8 mouse cellular contexts compared by ENCODE assay signal in the genomic region with DNA sequence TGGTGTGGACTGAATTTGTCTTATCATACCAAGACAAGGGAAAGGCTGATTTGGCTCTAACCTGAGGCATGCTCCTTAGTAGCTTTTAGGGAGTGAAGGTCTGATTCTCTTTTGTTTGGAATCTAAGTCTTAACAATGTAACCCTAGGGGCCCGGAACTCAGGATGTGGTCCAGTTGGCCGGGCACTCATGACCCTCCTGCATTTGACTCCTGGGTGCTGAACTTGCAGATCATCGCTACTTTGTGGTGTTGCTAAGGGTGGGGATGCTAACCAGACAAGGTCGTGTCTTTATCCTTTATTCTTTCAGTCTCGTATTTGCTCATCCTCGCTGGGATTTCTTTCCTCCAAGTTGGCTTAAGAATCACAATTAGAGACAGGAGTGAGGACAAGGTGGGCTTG. TPM values are rescaled to one million over a fixed set of nuclear protein-coding genes. Genes with fewer than 3 reads are reported as not detected.
DNase-seq lines count a peak whose midpoint lies in the region; ATAC-seq lines count a peak whose summit lies in the region.

No protein-coding gene starts in this region.

- no peaks in the 10 kb centered on the region for H3K9me3 ChIP-seq in kidney, embryonic 16.5 days (ENCODE audit: low read length)
- H3K9me3 ChIP-seq in hindbrain, embryonic 14.5 days (ENCODE audit: control insufficient read depth, low read length): no peaks in the 10 kb centered on the region
- H3K9me3 ChIP-seq in midbrain, embryonic 15.5 days: no peaks in the 10 kb centered on the region

- peak overlapping the region; percentile 56 for H3K4me2 ChIP-seq in kidney, embryonic 16.5 days (replicated peaks; ENCODE audit: low read depth, low read length)
- H3K4me2 ChIP-seq in hindbrain, embryonic 14.5 days (replicated peaks): peak overlapping the region; percentile 50
- H3K4me2 ChIP-seq in midbrain, embryonic 15.5 days: peak overlapping the region; percentile 50

- no peaks in the 10 kb centered on the region for H3K27me3 ChIP-seq in kidney, embryonic 16.5 days (ENCODE audit: insufficient read depth, low read length)
- H3K27me3 ChIP-seq in hindbrain, embryonic 14.5 days (ENCODE audit: control insufficient read depth, insufficient read depth, low read length): 0 out of 2 replicates have a peak, but pooled peaks cover 10% of the 10 kb centered on the region
- 0 out of 2 replicates have a peak, but pooled peaks cover 6% of the 10 kb centered on the region for H3K27me3 ChIP-seq in midbrain, embryonic 15.5 days (replicated peaks)

- H3K9ac ChIP-seq in kidney, embryonic 16.5 days (replicated peaks; ENCODE audit: low read length): peak overlapping the region; percentile 53
- peak overlapping the region; percentile 47; the same call in 1 of the 2 replicates for H3K9ac ChIP-seq in hindbrain, embryonic 14.5 days
- H3K9ac ChIP-seq in midbrain, embryonic 15.5 days: 0 out of 2 replicates have a peak overlapping the region, but pooled peaks have one; percentile 27

- H3K4me1 ChIP-seq in kidney, embryonic 16.5 days (ENCODE audit: insufficient read depth, low read length): peaks cover 24% of the 10 kb centered on the region
- peaks cover 5% of the 10 kb centered on the region; the same call in 1 of the 2 replicates for H3K4me1 ChIP-seq in hindbrain, embryonic 14.5 days (replicated peaks; ENCODE audit: control insufficient read depth, insufficient read depth, low read length)
- H3K4me1 ChIP-seq in midbrain, embryonic 15.5 days: peaks cover 9% of the 10 kb centered on the region; the same call in 1 of the 2 replicates

- WGBS in kidney, embryonic 16.5 days: 28% methylated on average over 6 of the region's 6 CpGs
- WGBS in hindbrain, embryonic 14.5 days: 21% methylated on average over 6 of the region's 6 CpGs
- WGBS in midbrain, embryonic 15.5 days: 17% methylated on average over 6 of the region's 6 CpGs

- H3K4me3 ChIP-seq in kidney, embryonic 16.5 days (ENCODE audit: low read length): peak overlapping the region; percentile 33
- peak overlapping the region; percentile 22 for H3K4me3 ChIP-seq in hindbrain, embryonic 14.5 days (replicated peaks; ENCODE audit: low read length)
- H3K4me3 ChIP-seq in midbrain, embryonic 15.5 days: peak overlapping the region; percentile 26

- no peak for ATAC-seq in kidney, embryonic 16.5 days (ENCODE audit: low FRiP score, low TSS enrichment)
- 0 out of 2 replicates have a peak, but pooled peaks have one; percentile 3 for ATAC-seq in common myeloid progenitor, adult 5-6 weeks (replicated peaks; ENCODE audit: low read depth, poor library complexity, severe bottlenecking)
- ATAC-seq in hindbrain, embryonic 14.5 days (ENCODE audit: low FRiP score): no peak
- no peak for ATAC-seq in midbrain, embryonic 15.5 days (replicated peaks)

- H3K27ac ChIP-seq in kidney, embryonic 16.5 days (ENCODE audit: low read length): peak overlapping the region; percentile 49
- H3K27ac ChIP-seq in hindbrain, embryonic 14.5 days: no peak overlapping the region
- no peak overlapping the region for H3K27ac ChIP-seq in midbrain, embryonic 15.5 days

- no peak for DNase-seq in kidney, adult 18-20 months
- no peak for DNase-seq in hindbrain, embryonic 14.5 days (ENCODE audit: low spot score)
- no peak for DNase-seq in urinary bladder, adult 18-20 months (ENCODE audit: low spot score in 2 of 2)
- no peak for DNase-seq in cerebellum, adult 18-20 months
- DNase-seq in ovary, postnatal 14 days (ENCODE audit: low spot score): no peak

- H3K36me3 ChIP-seq in kidney, embryonic 16.5 days (ENCODE audit: insufficient read depth, low read length): no peaks in the 10 kb centered on the region
- H3K36me3 ChIP-seq in hindbrain, embryonic 14.5 days (replicated peaks; ENCODE audit: control insufficient read depth, insufficient read depth): no peaks in the 10 kb centered on the region
- no peaks in the 10 kb centered on the region for H3K36me3 ChIP-seq in midbrain, embryonic 15.5 days (replicated peaks)

RNA-seq across cellular contexts. Expression of gene Gm5148, which starts 37.5 kb away (rescaled TPM):
- polyA plus RNA-seq in kidney, embryonic 16.5 days (2015; fragmentation: Nextera tagmentation; extraction: Ambion mirVana): 7.5 and 9.6 TPM in 2 replicates
- 47.1 and 54.4 TPM in 2 replicates for total RNA-seq in common myeloid progenitor, adult 5-6 weeks (2017)
- polyA plus RNA-seq in hindbrain, embryonic 14.5 days (2014; fragmentation: Nextera tagmentation; extraction: Ambion mirVana): 13.3 and 17.0 TPM in 2 replicates
- 12.4 and 15.4 TPM in 2 replicates for polyA plus RNA-seq in midbrain, embryonic 15.5 days (2015; fragmentation: Nextera tagmentation; extraction: Ambion mirVana)

RNA-seq across cellular contexts. Expression of gene Spry1, which starts 47.0 kb away (rescaled TPM):
- polyA plus RNA-seq in kidney, embryonic 16.5 days (2015; fragmentation: Nextera tagmentation; extraction: Ambion mirVana): 36.2 and 39.6 TPM in 2 replicates
- total RNA-seq in common myeloid progenitor, adult 5-6 weeks (2017): 4.5 and 4.8 TPM in 2 replicates
- polyA plus RNA-seq in hindbrain, embryonic 14.5 days (2014; fragmentation: Nextera tagmentation; extraction: Ambion mirVana): 5.8 and 6.7 TPM in 2 replicates
- 7.1 and 7.9 TPM in 2 replicates for polyA plus RNA-seq in midbrain, embryonic 15.5 days (2015; fragmentation: Nextera tagmentation; extraction: Ambion mirVana)
